Mouse (Mus musculus): ENCODE measurements at regions not wholly inside any gene's neighbourhood (a gene's known extent, or its start where the extent isn't known, plus 50 kb on each side); places are given as distances from the start of the nearest gene placed in this dataset.

GRCm38 (mm10) chr16:86659154-86659553, 694.8 kb upstream of the N6amt1 start:
- dilution Hi-C loops (cut with MboI; ENCODE audit: extremely low pct_ligation_motif_present, extremely low pct_unique_long_range_greater_than_20kb, low sequenced_read_pairs) (no loop called here), in situ Hi-C loops (cut with MboI; ENCODE audit: low pct_ligation_motif_present, low pct_unique_long_range_greater_than_20kb, low sequenced_read_pairs) (no loop called here)
- no peak for DNase-seq (ENCODE audit: extremely low read depth)

DNA sequence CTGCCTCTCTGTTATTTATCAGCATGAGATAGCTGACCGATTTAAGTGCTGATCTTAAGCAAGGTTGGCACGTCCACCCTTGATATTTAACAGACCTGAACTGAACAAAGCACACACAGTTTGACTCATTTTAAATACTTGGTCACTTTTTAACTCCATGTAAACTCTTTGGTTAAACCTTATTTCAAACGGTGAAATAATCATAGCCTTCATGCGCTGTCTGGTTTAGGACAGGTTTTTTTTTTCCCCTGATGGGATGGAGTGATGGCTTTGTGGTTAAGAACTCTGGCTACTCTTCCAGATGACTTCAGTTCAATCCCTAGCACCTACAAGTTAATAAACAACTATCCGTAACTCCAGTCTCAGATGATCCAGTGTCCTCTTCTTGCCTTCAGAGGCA, 706.7 kb upstream of the N6amt1 start:
- Histone ChIP-seq H3K27me3 (replicated peaks) (no peaks in the 10 kb centered on the region), H3K4me2 (ENCODE audit: insufficient read depth, low read depth, poor library complexity, severe bottlenecking) (no peak overlapping the region), H3K4me3 (replicated peaks in 1 of 3; ENCODE audit: low read depth in 2 of 3, low read length in 2 of 3, poor library complexity in 1 of 3) (no peak overlapping the region), H3K9ac (ENCODE audit: insufficient read depth, low read depth) (no peak overlapping the region), H3K4me1 (ENCODE audit: control insufficient read depth in 1 of 2, insufficient read depth in 2 of 2) (peaks cover 0 to 8% of the 10 kb centered on the region in 2 experiments; a peak in 2 of 4 replicates), H3K27ac (ENCODE audit: insufficient read depth, low read depth) (no peak overlapping the region), H3K79me2 (replicated peaks; ENCODE audit: control insufficient read depth, extremely low read depth, insufficient read depth, poor library complexity, severe bottlenecking) (no peaks in the 10 kb centered on the region), H3K9me3 (replicated peaks; ENCODE audit: low read length) (no peaks in the 10 kb centered on the region), H3K36me3 (replicated peaks in 1 of 2; ENCODE audit: control insufficient read depth in 1 of 2, insufficient read depth in 1 of 2, low read length in 1 of 2) (no peaks in the 10 kb centered on the region)
- TF ChIP-seq BHLHE40 (IDR thresholded peaks at IDR 0.05; ENCODE audit: low read depth, low read length) (no peak), SIN3A (IDR thresholded peaks at IDR 0.05; ENCODE audit: low read length) (no peak), GABPA (IDR thresholded peaks at IDR 0.05; ENCODE audit: insufficient replicate concordance, low read depth, low read length) (no peak), JUND (conservative IDR thresholded peaks at IDR 0.05; ENCODE audit: low read depth, low read length) (no peak), NRF1 (IDR thresholded peaks at IDR 0.05; ENCODE audit: low read depth, low read length) (no peak), POLR2AphosphoS2 (IDR thresholded peaks at IDR 0.05; ENCODE audit: low read depth, low read length) (no peak), USF2 (conservative IDR thresholded peaks at IDR 0.05; ENCODE audit: low read depth, low read length) (no peak), SMC3 (IDR thresholded peaks at IDR 0.05; ENCODE audit: low read depth, low read length) (no peak), ZMIZ1 (IDR thresholded peaks at IDR 0.05; ENCODE audit: low read depth, low read length) (no peak), CHD2 (IDR thresholded peaks at IDR 0.05; ENCODE audit: low read length) (no peak), ZC3H11A (IDR thresholded peaks at IDR 0.05; ENCODE audit: low read depth, low read length) (no peak), KAT2A (IDR thresholded peaks at IDR 0.05; ENCODE audit: insufficient replicate concordance, low read length) (no peak)
- in situ Hi-C loops (cut with MboI; ENCODE audit: low pct_ligation_motif_present, low pct_unique_long_range_greater_than_20kb, low sequenced_read_pairs) (loop anchor here (10.0 to 25.0 kb wide), 2 partner anchors 590 to 843 kb away; partner anchors contain the start of gene Adamts1), dilution Hi-C loops (cut with MboI; ENCODE audit: extremely low pct_ligation_motif_present, extremely low pct_unique_long_range_greater_than_20kb, low sequenced_read_pairs) (no loop called here)
- DNase-seq (ENCODE audit: extremely low read depth) = no peak

More at GRCm38 (mm10) chr16:86659154-86659553, 694.8 kb upstream of the N6amt1 start:
- Histone ChIP-seq H3K4me3 (replicated peaks in 1 of 3; ENCODE audit: low read depth in 2 of 3, low read length in 2 of 3, poor library complexity in 1 of 3) (no peak overlapping the region), H3K27ac (ENCODE audit: insufficient read depth, low read depth) (no peak overlapping the region), H3K9ac (ENCODE audit: insufficient read depth, low read depth) (no peak overlapping the region), H3K9me3 (replicated peaks; ENCODE audit: low read length) (no peaks in the 10 kb centered on the region), H3K36me3 (replicated peaks in 1 of 2; ENCODE audit: control insufficient read depth in 1 of 2, insufficient read depth in 1 of 2, low read length in 1 of 2) (no peaks in the 10 kb centered on the region), H3K4me2 (ENCODE audit: insufficient read depth, low read depth, poor library complexity, severe bottlenecking) (no peak overlapping the region), H3K27me3 (replicated peaks) (no peaks in the 10 kb centered on the region), H3K79me2 (replicated peaks; ENCODE audit: control insufficient read depth, extremely low read depth, insufficient read depth, poor library complexity, severe bottlenecking) (no peaks in the 10 kb centered on the region), H3K4me1 (ENCODE audit: control insufficient read depth in 1 of 2, insufficient read depth in 2 of 2) (peaks cover 0 to 7% of the 10 kb centered on the region in 2 experiments; a peak in 1 of 4 replicates)
- TF ChIP-seq JUND (conservative IDR thresholded peaks at IDR 0.05; ENCODE audit: low read depth, low read length) (no peak), TBP (conservative IDR thresholded peaks at IDR 0.05; ENCODE audit: low read depth, low read length) (no peak), POLR2AphosphoS2 (IDR thresholded peaks at IDR 0.05; ENCODE audit: low read depth, low read length) (no peak), PAX5 (IDR thresholded peaks at IDR 0.05; ENCODE audit: low read length) (no peak), KAT2A (IDR thresholded peaks at IDR 0.05; ENCODE audit: insufficient replicate concordance, low read length) (no peak), JUN (IDR thresholded peaks at IDR 0.05; ENCODE audit: insufficient read depth, low read depth, low read length) (no peak), CHD2 (IDR thresholded peaks at IDR 0.05; ENCODE audit: low read length) (no peak), UBTF (IDR thresholded peaks at IDR 0.05; ENCODE audit: low read depth, low read length) (no peak)

All from CH12.LX (cell line).